Mouse (Mus musculus): ENCODE measurements around the gene Fam149b. TPM values are rescaled to one million over a fixed set of nuclear protein-coding genes. Genes with fewer than 3 reads are reported as not detected.

The Fam149b gene
- polyA plus RNA-seq, 1 experiment, result 1.1 TPM

DNA sequence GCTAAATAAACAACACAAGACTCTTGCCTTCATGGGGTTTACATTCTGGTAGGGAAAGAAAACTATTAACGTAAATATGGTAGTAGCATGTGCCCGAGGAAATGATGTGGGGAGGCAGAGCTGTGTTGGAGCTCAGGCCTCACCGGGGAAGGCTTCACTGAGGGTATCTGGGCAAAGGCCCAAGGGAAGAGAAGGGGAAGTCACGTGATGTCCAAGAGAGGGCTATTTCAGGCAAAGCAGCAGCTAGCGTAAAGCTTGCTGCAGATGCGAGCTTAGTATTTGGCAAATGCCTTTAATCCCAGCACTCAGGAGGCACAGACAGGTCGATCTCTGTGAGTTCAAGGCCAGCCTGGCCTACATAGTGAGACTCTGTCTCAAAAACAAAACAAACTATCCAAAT is 74.3 kb downstream of the Fam149b start:
- Histone ChIP-seq H3K36me3 (ENCODE audit: control insufficient read depth) (no peaks in the 10 kb centered on the region), H3K4me1 (ENCODE audit: control insufficient read depth) (no peaks in the 10 kb centered on the region), H3K9me3 (ENCODE audit: control insufficient read depth, low read length) (no peaks in the 10 kb centered on the region), H3K4me3 (replicated peaks) (no peak overlapping the region), H3K27me3 (ENCODE audit: control insufficient read depth) (no peaks in the 10 kb centered on the region)
- no peak for TF ChIP-seq TAL1 (IDR thresholded peaks at IDR 0.05; ENCODE audit: low read length)
- no peak for TF ChIP-seq GATA1 (IDR thresholded peaks at IDR 0.05; ENCODE audit: low read length)

DNA sequence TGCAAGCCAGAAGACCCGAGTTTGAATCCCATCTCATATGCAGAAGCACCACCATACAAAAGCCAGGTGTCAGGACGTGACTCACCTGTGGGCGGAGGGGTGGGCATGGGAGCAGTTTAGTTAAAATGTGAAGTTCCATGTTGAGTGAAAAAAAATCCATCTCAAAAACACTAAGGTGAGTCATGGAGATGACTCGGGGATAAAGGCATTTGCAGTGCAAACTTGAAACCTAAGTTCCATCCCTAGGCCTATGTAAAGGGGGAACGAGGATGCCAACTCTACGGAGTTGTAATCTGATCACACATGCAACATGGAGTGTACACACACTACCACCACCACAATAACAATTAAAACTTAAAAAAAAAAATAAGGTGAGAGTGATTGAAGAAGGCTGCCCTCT is 75.1 kb downstream of the Fam149b start:
- Histone ChIP-seq H3K27me3 (ENCODE audit: control insufficient read depth) (no peaks in the 10 kb centered on the region), H3K36me3 (ENCODE audit: control insufficient read depth) (no peaks in the 10 kb centered on the region), H3K4me1 (ENCODE audit: control insufficient read depth) (no peaks in the 10 kb centered on the region), H3K4me3 (replicated peaks) (no peak overlapping the region), H3K9me3 (ENCODE audit: control insufficient read depth, low read length) (no peaks in the 10 kb centered on the region)
- TF ChIP-seq GATA1 (IDR thresholded peaks at IDR 0.05; ENCODE audit: low read length) (no peak), TAL1 (IDR thresholded peaks at IDR 0.05; ENCODE audit: low read length) (no peak)

DNA sequence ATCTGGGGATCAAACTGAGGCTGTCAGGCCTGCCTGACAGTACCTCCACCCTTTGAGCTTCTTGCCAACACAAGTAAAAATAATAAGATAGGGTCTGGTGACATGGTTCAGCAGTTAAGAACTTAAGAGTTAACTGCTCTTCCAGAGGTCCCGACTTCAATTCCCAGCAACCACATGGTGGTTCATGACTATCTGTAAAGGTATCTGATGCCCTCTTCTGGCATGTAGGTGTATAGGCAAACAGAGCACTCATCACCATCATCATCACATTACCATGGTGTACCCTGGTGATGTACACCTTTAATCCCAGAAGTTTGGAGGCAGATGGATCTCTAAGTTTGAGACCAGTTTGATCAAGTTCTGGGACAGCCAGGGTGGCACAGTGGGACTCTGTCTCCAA is 80.6 kb downstream of the Fam149b start:
- Histone ChIP-seq H3K27me3 (ENCODE audit: control insufficient read depth) (no peaks in the 10 kb centered on the region), H3K9me3 (ENCODE audit: control insufficient read depth, low read length) (no peaks in the 10 kb centered on the region), H3K4me1 (ENCODE audit: control insufficient read depth) (no peaks in the 10 kb centered on the region), H3K36me3 (ENCODE audit: control insufficient read depth) (no peaks in the 10 kb centered on the region), H3K4me3 (replicated peaks) (no peak overlapping the region)
- TF ChIP-seq GATA1 (IDR thresholded peaks at IDR 0.05; ENCODE audit: low read length), result no peak
- TF ChIP-seq TAL1 (IDR thresholded peaks at IDR 0.05; ENCODE audit: low read length), result no peak

DNA sequence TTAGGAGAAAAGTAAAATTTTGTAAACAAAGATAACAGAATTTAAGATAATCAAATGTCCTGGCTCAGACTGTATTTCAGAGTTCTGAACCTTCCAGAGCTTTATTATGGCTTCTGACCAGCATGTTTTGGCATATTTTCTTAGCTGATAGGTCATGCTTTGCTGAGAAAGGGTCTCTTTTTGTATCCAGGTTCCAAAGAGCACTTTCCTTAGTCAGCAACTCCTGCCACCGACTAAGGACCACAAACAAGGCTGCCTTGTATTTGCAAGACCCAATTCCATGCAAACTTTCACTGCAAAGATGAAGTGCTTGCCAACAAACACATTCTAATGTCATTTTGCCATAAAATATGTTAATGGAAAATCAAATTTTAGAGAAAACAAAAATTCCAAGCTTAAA is 81.9 kb downstream of the Fam149b start:
- H3K36me3 ChIP-seq (ENCODE audit: control insufficient read depth), result no peaks in the 10 kb centered on the region
- no peak overlapping the region for H3K4me3 ChIP-seq (replicated peaks)
- no peaks in the 10 kb centered on the region for H3K4me1 ChIP-seq (ENCODE audit: control insufficient read depth)
- H3K9me3 ChIP-seq (ENCODE audit: control insufficient read depth, low read length), result no peaks in the 10 kb centered on the region
- no peaks in the 10 kb centered on the region for H3K27me3 ChIP-seq (ENCODE audit: control insufficient read depth)
- TF ChIP-seq GATA1 (IDR thresholded peaks at IDR 0.05; ENCODE audit: low read length), result no peak
- TF ChIP-seq TAL1 (IDR thresholded peaks at IDR 0.05; ENCODE audit: low read length), result no peak

DNA sequence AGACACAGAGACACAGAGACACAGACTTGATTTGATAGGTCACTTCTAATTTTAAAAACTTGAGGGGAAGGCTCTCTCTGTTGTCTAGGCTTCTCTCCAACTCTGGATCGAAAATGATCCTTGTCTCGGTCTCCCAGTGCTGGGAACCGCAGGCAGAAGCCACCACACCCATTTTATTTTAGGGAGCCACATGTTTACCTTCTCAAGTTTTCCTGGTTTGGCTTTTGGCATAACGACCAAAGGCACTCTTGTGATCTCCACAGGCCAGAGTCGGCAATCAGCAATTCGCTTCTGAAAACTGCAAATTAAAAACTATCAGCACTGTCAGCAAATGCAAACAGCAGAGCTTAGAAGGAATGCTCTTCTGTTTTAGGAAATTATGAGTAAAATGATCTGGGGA is 83.8 kb downstream of the Fam149b start:
- Histone ChIP-seq H3K4me1 (ENCODE audit: control insufficient read depth) (no peaks in the 10 kb centered on the region), H3K4me3 (replicated peaks) (no peak overlapping the region), H3K27me3 (ENCODE audit: control insufficient read depth) (no peaks in the 10 kb centered on the region), H3K9me3 (ENCODE audit: control insufficient read depth, low read length) (no peaks in the 10 kb centered on the region), H3K36me3 (ENCODE audit: control insufficient read depth) (no peaks in the 10 kb centered on the region)
- TF ChIP-seq GATA1 (IDR thresholded peaks at IDR 0.05; ENCODE audit: low read length), result no peak
- TF ChIP-seq TAL1 (IDR thresholded peaks at IDR 0.05; ENCODE audit: low read length), result no peak

DNA sequence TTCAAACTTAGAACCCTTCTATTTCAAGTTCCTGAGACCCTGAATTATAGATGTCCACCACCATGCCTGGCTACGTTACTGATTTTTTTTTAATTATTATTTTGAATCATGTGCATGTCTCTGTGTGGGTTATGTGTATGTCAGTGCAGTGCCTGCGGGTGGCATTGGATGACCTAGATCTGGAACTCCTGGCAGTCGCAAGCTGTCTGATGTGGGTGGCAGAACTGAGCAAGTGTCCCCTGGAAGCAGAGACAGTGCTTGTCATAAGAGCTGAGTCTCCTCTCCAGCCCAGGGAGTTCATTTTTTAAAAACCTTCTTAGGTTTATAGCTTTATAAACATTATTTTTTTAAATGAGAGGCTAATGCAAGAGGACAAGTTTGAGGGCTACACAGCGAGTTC is 84.5 kb downstream of the Fam149b start:
- no peak overlapping the region for H3K4me3 ChIP-seq (replicated peaks)
- no peaks in the 10 kb centered on the region for H3K9me3 ChIP-seq (ENCODE audit: control insufficient read depth, low read length)
- no peaks in the 10 kb centered on the region for H3K4me1 ChIP-seq (ENCODE audit: control insufficient read depth)
- TF ChIP-seq TAL1 (IDR thresholded peaks at IDR 0.05; ENCODE audit: low read length), result no peak
- no peak for TF ChIP-seq GATA1 (IDR thresholded peaks at IDR 0.05; ENCODE audit: low read length)
- no peaks in the 10 kb centered on the region for H3K36me3 ChIP-seq (ENCODE audit: control insufficient read depth)
- H3K27me3 ChIP-seq (ENCODE audit: control insufficient read depth), result no peaks in the 10 kb centered on the region

Other genes starting within 250 kb of the Fam149b start
- gene Saysd1, start 209.6 kb upstream of the Fam149b start, polyA plus RNA-seq (2012), result 0.13 and 0.26 TPM in 2 replicates
- gene Kcnk5, start 166.4 kb upstream of the Fam149b start, polyA plus RNA-seq (2012), result 1.6 and 1.9 TPM in 2 replicates
- gene Kcnk16, start 79.0 kb upstream of the Fam149b start, polyA plus RNA-seq (2012), result 0.03 and 0.05 TPM in 2 replicates
- gene Nudt13, start 53.5 kb upstream of the Fam149b start, polyA plus RNA-seq (2012), result 0.10 and 0.13 TPM in 2 replicates
- gene Ecd, start within 50 bp of the Fam149b start, polyA plus RNA-seq (2012), result 1.2 and 2.3 TPM in 2 replicates
- gene Dnajc9, start 40.7 kb downstream of the Fam149b start, polyA plus RNA-seq (2012), result 24.7 and 28.2 TPM in 2 replicates
- gene Mrps16, start 45.5 kb downstream of the Fam149b start, polyA plus RNA-seq (2012), result 1.8 and 2.8 TPM in 2 replicates
- not detected in 2 replicates for gene Cfap70, start 104.1 kb downstream of the Fam149b start, polyA plus RNA-seq (2012)
- gene Anxa7, start 132.0 kb downstream of the Fam149b start, polyA plus RNA-seq (2012), result 6.2 and 7.4 TPM in 2 replicates
- gene Mss51, start 148.7 kb downstream of the Fam149b start, polyA plus RNA-seq (2012), result 0.05 and 0.07 TPM in 2 replicates
- gene Ppp3cb, start 198.4 kb downstream of the Fam149b start, polyA plus RNA-seq (2012), result 0.27 and 0.46 TPM in 2 replicates